Mouse (Mus musculus): ENCODE results near the gene Golm1. TPM values are rescaled to one million over a fixed set of nuclear protein-coding genes. Genes with fewer than 3 reads are reported as not detected.
"Not testable (repeated sequence)": the region's sequence is repeated elsewhere in the genome, so short reads cannot be mapped to it uniquely, and the experiment has no call there.

Gene Golm1
- total and polyA plus RNA-seq, 2 experiments from 2014 or later = 17.9 to 20.2 TPM

GRCm38 (mm10) chr13:59605221-59605922 lies 70.2 kb downstream of the Golm1 start:
- Histone ChIP-seq H3K9ac (replicated peaks; ENCODE audit: low read length) (no peak overlapping the region), H3K27me3 (ENCODE audit: insufficient read depth, low read length) (no peaks in the 10 kb centered on the region), H3K27ac (no peak overlapping the region), H3K9me3 (ENCODE audit: low read length) (no peaks in the 10 kb centered on the region), H3K36me3 (ENCODE audit: insufficient read depth, low read length) (peaks cover 47% of the 10 kb centered on the region), H3K4me1 (ENCODE audit: insufficient read depth, low read length) (no peaks in the 10 kb centered on the region), H3K4me2 (ENCODE audit: low read depth, low read length) (no peak overlapping the region), H3K4me3 (ENCODE audit: low read length) (no peak overlapping the region)
- WGBS = 86% methylated on average over 10 of the region's 10 CpGs
- TF ChIP-seq CTCF (IDR thresholded peaks at IDR 0.05; ENCODE audit: low read depth) = no peak
- DNase-seq (ENCODE audit: low spot score) (no peak), ATAC-seq (no peak)

- peaks cover 47% of the 10 kb centered on the region for H3K36me3 ChIP-seq (ENCODE audit: insufficient read depth, low read length)
- TF ChIP-seq CTCF (IDR thresholded peaks at IDR 0.05; ENCODE audit: low read depth) = no peak
- H3K4me1 ChIP-seq (ENCODE audit: insufficient read depth, low read length) = no peaks in the 10 kb centered on the region
- DNase-seq (ENCODE audit: low spot score) (no peak), ATAC-seq (no peak)
- 45% methylated on average over 1 of the region's 1 CpGs for WGBS
- no peak overlapping the region for H3K4me3 ChIP-seq (ENCODE audit: low read length)
- H3K27ac ChIP-seq = no peak overlapping the region
- no peak overlapping the region for H3K9ac ChIP-seq (replicated peaks; ENCODE audit: low read length)
- no peak overlapping the region for H3K4me2 ChIP-seq (ENCODE audit: low read depth, low read length)
- H3K27me3 ChIP-seq (ENCODE audit: insufficient read depth, low read length) = no peaks in the 10 kb centered on the region
- H3K9me3 ChIP-seq (ENCODE audit: low read length) = no peaks in the 10 kb centered on the region
Measured at GRCm38 (mm10) chr13:59604511-59604910, 71.1 kb downstream of the Golm1 start.

- no peak overlapping the region for H3K4me2 ChIP-seq (ENCODE audit: low read depth, low read length)
- ATAC-seq (no peak), DNase-seq (ENCODE audit: low spot score) (no peak)
- H3K27ac ChIP-seq = no peak overlapping the region
- H3K36me3 ChIP-seq (ENCODE audit: insufficient read depth, low read length) = peaks cover 46% of the 10 kb centered on the region
- WGBS = 95% methylated on average over 5 of the region's 5 CpGs
- TF ChIP-seq CTCF (IDR thresholded peaks at IDR 0.05; ENCODE audit: low read depth) = no peak
- H3K4me1 ChIP-seq (ENCODE audit: insufficient read depth, low read length) = no peaks in the 10 kb centered on the region
- H3K9me3 ChIP-seq (ENCODE audit: low read length) = no peaks in the 10 kb centered on the region
- H3K27me3 ChIP-seq (ENCODE audit: insufficient read depth, low read length) = no peaks in the 10 kb centered on the region
- H3K4me3 ChIP-seq (ENCODE audit: low read length) = no peak overlapping the region
- H3K9ac ChIP-seq (replicated peaks; ENCODE audit: low read length) = no peak overlapping the region
Measured at GRCm38 (mm10) chr13:59603096-59603495, 72.5 kb downstream of the Golm1 start.

GRCm38 (mm10) chr13:59592630-59593029 lies 83.0 kb downstream of the Golm1 start:
- Histone ChIP-seq H3K4me2 (ENCODE audit: low read depth, low read length) (no peak overlapping the region), H3K4me3 (ENCODE audit: low read length) (no peak overlapping the region), H3K27ac (no peak overlapping the region), H3K4me1 (ENCODE audit: insufficient read depth, low read length) (0 out of 2 replicates have a peak, but pooled peaks cover 2% of the 10 kb centered on the region), H3K36me3 (ENCODE audit: insufficient read depth, low read length) (peaks cover 44% of the 10 kb centered on the region), H3K9me3 (ENCODE audit: low read length) (no peaks in the 10 kb centered on the region), H3K27me3 (ENCODE audit: insufficient read depth, low read length) (no peaks in the 10 kb centered on the region), H3K9ac (replicated peaks; ENCODE audit: low read length) (no peak overlapping the region)
- no peak for DNase-seq (ENCODE audit: low spot score)
- WGBS = 100% methylated on average over 1 of the region's 1 CpGs
- ATAC-seq = no peak
- no peak for TF ChIP-seq CTCF (IDR thresholded peaks at IDR 0.05; ENCODE audit: low read depth)

GRCm38 (mm10) chr13:59592058-59592457 lies 83.6 kb downstream of the Golm1 start:
- not testable (repeated sequence) for H3K9ac ChIP-seq (replicated peaks; ENCODE audit: low read length); H3K27ac ChIP-seq; H3K4me1 ChIP-seq (ENCODE audit: insufficient read depth, low read length); H3K4me2 ChIP-seq (ENCODE audit: low read depth, low read length); DNase-seq (ENCODE audit: low spot score); H3K9me3 ChIP-seq (ENCODE audit: low read length); ATAC-seq; H3K4me3 ChIP-seq (ENCODE audit: low read length); H3K27me3 ChIP-seq (ENCODE audit: insufficient read depth, low read length)
- peaks cover 45% of the 10 kb centered on the region for H3K36me3 ChIP-seq (ENCODE audit: insufficient read depth, low read length)
- WGBS = over 99% methylated on average over 3 of the region's 3 CpGs

GRCm38 (mm10) chr13:59590691-59591090 lies 84.9 kb downstream of the Golm1 start:
- ATAC-seq (no peak), DNase-seq (ENCODE audit: low spot score) (no peak)
- Histone ChIP-seq H3K27me3 (ENCODE audit: insufficient read depth, low read length) (no peaks in the 10 kb centered on the region), H3K36me3 (ENCODE audit: insufficient read depth, low read length) (peaks cover 37% of the 10 kb centered on the region), H3K9me3 (ENCODE audit: low read length) (no peaks in the 10 kb centered on the region), H3K4me1 (ENCODE audit: insufficient read depth, low read length) (peaks cover 15% of the 10 kb centered on the region; the same call in 1 of the 2 replicates), H3K4me3 (ENCODE audit: low read length) (no peak overlapping the region), H3K27ac (no peak overlapping the region), H3K9ac (replicated peaks; ENCODE audit: low read length) (no peak overlapping the region), H3K4me2 (ENCODE audit: low read depth, low read length) (no peak overlapping the region)
- TF ChIP-seq CTCF (IDR thresholded peaks at IDR 0.05; ENCODE audit: low read depth) = no peak
- WGBS = 81% methylated on average over 4 of the region's 4 CpGs

GRCm38 (mm10) chr13:59589672-59590071 lies 85.9 kb downstream of the Golm1 start:
- Histone ChIP-seq H3K4me2 (ENCODE audit: low read depth, low read length) (no peak overlapping the region), H3K9me3 (ENCODE audit: low read length) (no peaks in the 10 kb centered on the region), H3K36me3 (ENCODE audit: insufficient read depth, low read length) (peaks cover 34% of the 10 kb centered on the region), H3K27me3 (ENCODE audit: insufficient read depth, low read length) (no peaks in the 10 kb centered on the region), H3K4me3 (ENCODE audit: low read length) (no peak overlapping the region), H3K27ac (no peak overlapping the region), H3K4me1 (ENCODE audit: insufficient read depth, low read length) (peaks cover 15% of the 10 kb centered on the region; the same call in 1 of the 2 replicates), H3K9ac (replicated peaks; ENCODE audit: low read length) (no peak overlapping the region)
- 82% methylated on average over 4 of the region's 4 CpGs for WGBS
- ATAC-seq = no peak
- TF ChIP-seq CTCF (IDR thresholded peaks at IDR 0.05; ENCODE audit: low read depth) = no peak
- DNase-seq (ENCODE audit: low spot score) = no peak
